Mouse (Mus musculus) cortical plate, adult 2 months (tissue): ENCODE measurements at regions not wholly inside any gene's neighbourhood (a gene's known extent, or its start where the extent isn't known, plus 50 kb on each side); places are given as distances from the start of the nearest gene placed in this dataset.

Experiments used
- H3K27ac ChIP-seq: fragments of 200-500 bp; 2 replicates; pipeline ENCODE4 v1.5.1; 2012; ENCODE audit warnings: low read length, control low read depth, inconsistent platforms; ENCODE audit not compliant: insufficient read depth
- H3K4me1 ChIP-seq: fragments of 200-500 bp; 2 replicates; pipeline ENCODE4 v1.6.1; 2011; ENCODE audit warnings: low read length; ENCODE audit not compliant: control insufficient read depth, insufficient read depth
- H3K4me3 ChIP-seq: fragments of 200-500 bp; 2 replicates; pipeline ENCODE4 v1.5.1; 2011; ENCODE audit warnings: mild to moderate bottlenecking, low read length, control low read depth; ENCODE audit not compliant: insufficient read depth
- CTCF ChIP-seq: fragments of 200-500 bp; IDR thresholded peaks from 2 replicates; pipeline ENCODE4 v1.5.1; 2011; ENCODE audit warnings: mild to moderate bottlenecking, control low read depth, low read length; ENCODE audit not compliant: insufficient read depth; ENCODE audit errors: extremely low read depth
- POLR2A ChIP-seq: fragments of 200-500 bp; IDR thresholded peaks from 2 replicates; pipeline ENCODE4 v1.6.1; 2011; ENCODE audit warnings: mild to moderate bottlenecking, low read length, control low read depth; ENCODE audit not compliant: insufficient read depth; ENCODE audit errors: extremely low read depth

- Histone ChIP-seq H3K27ac (no peak overlapping the region), H3K4me3 (no peak overlapping the region), H3K4me1 (peaks cover 2% of the 10 kb centered on the region; the same call in 1 of the 2 replicates)
- no peak for TF ChIP-seq CTCF
- TF ChIP-seq POLR2A = no peak
These were observed 92.5 kb upstream of the Galnt5 start for GRCm38 (mm10) chr2:57905184-57905583.

GRCm38 (mm10) chr2:57906939-57907338 lies 90.7 kb upstream of the Galnt5 start:
- TF ChIP-seq CTCF (no peak), POLR2A (no peak)
- H3K27ac ChIP-seq = no peak overlapping the region
- H3K4me1 ChIP-seq = no peaks in the 10 kb centered on the region
- H3K4me3 ChIP-seq = no peak overlapping the region

GRCm38 (mm10) chr2:57909706-57910105 lies 88.0 kb upstream of the Galnt5 start:
- Histone ChIP-seq H3K4me1 (no peaks in the 10 kb centered on the region), H3K27ac (no peak overlapping the region), H3K4me3 (no peak overlapping the region)
- no peak for TF ChIP-seq CTCF
- TF ChIP-seq POLR2A = no peak

GRCm38 (mm10) chr2:57916375-57917023 lies 81.2 kb upstream of the Galnt5 start:
- H3K4me1 ChIP-seq = no peaks in the 10 kb centered on the region; the same call in 1 of the 2 replicates
- no peak overlapping the region for H3K4me3 ChIP-seq
- H3K27ac ChIP-seq = no peak overlapping the region
- no peak for TF ChIP-seq CTCF
- no peak for TF ChIP-seq POLR2A

- H3K4me1 ChIP-seq = no peaks in the 10 kb centered on the region; the same call in 1 of the 2 replicates
- TF ChIP-seq POLR2A (no peak), CTCF (no peak)
- H3K4me3 ChIP-seq = no peak overlapping the region
- no peak overlapping the region for H3K27ac ChIP-seq
These were observed 80.0 kb upstream of the Galnt5 start for GRCm38 (mm10) chr2:57917721-57918120.

DNA sequence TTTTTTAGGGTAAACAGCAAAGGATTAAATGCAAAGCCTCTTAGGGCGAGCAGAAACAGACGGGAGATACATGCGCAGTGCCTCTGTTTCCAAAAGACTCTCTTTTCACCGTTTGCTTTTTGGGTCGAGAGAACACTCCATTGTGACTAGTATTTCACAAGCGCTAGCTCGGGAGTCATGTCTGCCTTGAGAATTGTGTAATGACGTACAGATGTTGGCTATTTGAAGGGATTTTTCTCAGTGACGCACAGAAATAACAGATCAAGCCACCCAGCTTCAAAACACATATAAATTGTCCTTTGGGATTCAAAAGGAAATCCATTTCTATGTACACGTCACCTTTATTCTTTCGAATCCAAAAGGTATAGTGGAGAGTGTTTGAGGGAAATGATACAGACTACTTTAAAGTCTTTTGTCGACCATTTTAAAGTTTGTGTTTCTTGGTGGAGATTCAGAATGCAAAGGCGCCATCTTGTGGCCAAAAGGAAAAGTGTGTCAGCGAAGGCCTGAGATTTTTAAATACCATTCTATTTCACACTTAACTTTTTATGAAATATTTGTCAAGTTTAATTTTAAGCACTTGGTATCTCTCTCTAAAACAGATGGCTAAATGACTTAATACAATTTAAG lies 78.5 kb upstream of the Galnt5 start:
- H3K4me3 ChIP-seq = no peak overlapping the region
- TF ChIP-seq CTCF = peak; percentile 45; the same call in 1 of the 2 replicates
- TF ChIP-seq POLR2A = no peak

DNA sequence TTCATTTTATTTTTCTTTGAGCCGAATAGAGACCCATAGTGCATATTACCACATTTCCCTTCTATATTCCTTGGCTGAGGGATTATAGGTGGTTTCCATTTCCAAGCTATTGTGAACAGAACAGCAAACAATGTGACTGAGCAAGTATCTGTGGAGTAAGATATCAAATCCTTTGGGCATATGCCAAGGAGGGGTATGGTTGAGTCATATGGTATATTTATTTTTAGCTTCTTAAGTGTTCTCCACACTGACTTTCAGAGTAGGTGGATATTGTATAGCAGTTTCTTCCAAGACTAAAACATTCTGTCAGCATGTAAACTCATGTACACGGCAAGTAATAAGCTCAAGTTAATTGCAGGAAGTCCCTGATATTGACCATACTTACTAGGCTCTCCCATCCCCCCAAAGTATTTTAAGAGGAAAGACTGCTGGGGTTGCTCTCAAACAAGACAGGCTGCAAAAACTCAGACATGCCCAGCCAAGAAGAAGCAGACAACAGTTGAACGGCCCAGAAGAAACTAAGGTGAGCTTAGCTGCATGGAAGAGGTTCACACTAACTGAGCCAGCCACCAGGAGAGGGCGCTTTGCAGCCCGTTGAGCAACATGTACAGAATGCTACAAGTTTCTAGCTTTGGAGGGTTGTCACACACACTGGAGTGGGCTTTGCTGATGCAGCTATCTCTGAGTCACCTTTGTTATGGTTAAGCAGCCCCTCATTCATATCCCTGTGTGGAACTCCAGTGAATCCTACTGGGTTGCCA lies 63.4 kb upstream of the Galnt5 start:
- no peak overlapping the region for H3K27ac ChIP-seq
- H3K4me3 ChIP-seq = no peak overlapping the region
- TF ChIP-seq CTCF (peak; percentile 24; the same call in 1 of the 2 replicates), POLR2A (no peak)

More for the DNA sequence above, 78.5 kb upstream of the Galnt5 start:
- Histone ChIP-seq H3K27ac (no peak overlapping the region), H3K4me1 (no peaks in the 10 kb centered on the region; the same call in 1 of the 2 replicates)

More for the DNA sequence above, 63.4 kb upstream of the Galnt5 start:
- no peaks in the 10 kb centered on the region for H3K4me1 ChIP-seq
